Mouse (Mus musculus) heart, embryonic 10.5 days (tissue): ENCODE data around the gene Yy1. TPM values are rescaled to one million over a fixed set of nuclear protein-coding genes. Genes with fewer than 3 reads are reported as not detected.
A peak's percentile ranks its signal among the peaks of the same experiment; 100 is the strongest.

Experiments used
- DNase-seq: peaks from one replicate; pipeline ENCODE4 v3.0.0-alpha.2; 2017; ENCODE audit warnings: low spot score
- H3K27ac ChIP-seq: fragments of 300-500 bp; sonication (generic); 2 replicates; pipeline ENCODE4 v1.5.1; 2016; ENCODE audit warnings: mild to moderate bottlenecking
- H3K27me3 ChIP-seq: fragments of 300-500 bp; sonication (generic); 2 replicates; pipeline ENCODE4 v1.6.1; 2016; ENCODE audit warnings: mild to moderate bottlenecking; ENCODE audit not compliant: poor library complexity, insufficient read depth, severe bottlenecking
- H3K36me3 ChIP-seq: fragments of 300-500 bp; sonication (generic); 2 replicates; pipeline ENCODE4 v1.6.1; 2016; ENCODE audit warnings: mild to moderate bottlenecking, moderate library complexity
- H3K4me1 ChIP-seq: fragments of 300-500 bp; sonication (generic); 2 replicates; pipeline ENCODE4 v1.6.1; 2016; ENCODE audit warnings: mild to moderate bottlenecking
- H3K4me3 ChIP-seq: fragments of 300-500 bp; sonication (generic); 2 replicates; pipeline ENCODE4 v1.5.1; 2016; ENCODE audit warnings: mild to moderate bottlenecking, moderate library complexity
- H3K9me3 ChIP-seq: fragments of 300-500 bp; sonication (generic); 2 replicates; pipeline ENCODE4 v1.6.1; 2016; ENCODE audit warnings: mild to moderate bottlenecking, moderate library complexity
- WGBS: fragments of 180-500 bp; shearing (Covaris S2); methylation state at CpG from one replicate; pipeline ENCODE4 v1.1.7; 2016; 5-methylcytosine and 5-hydroxymethylcytosine counted together
- polyA plus RNA-seq: library from polyadenylated mRNA; unstranded; fragments of >200 nt; fragmentation: Nextera tagmentation; extraction: Ambion mirVana; gene quantifications from 2 replicates; pipeline ENCODE4 v1.2.1, GENCODE M21; 2016

Gene Yy1
- polyA plus RNA-seq, 1 experiment from 2014 or later: 17.5 TPM

DNA sequence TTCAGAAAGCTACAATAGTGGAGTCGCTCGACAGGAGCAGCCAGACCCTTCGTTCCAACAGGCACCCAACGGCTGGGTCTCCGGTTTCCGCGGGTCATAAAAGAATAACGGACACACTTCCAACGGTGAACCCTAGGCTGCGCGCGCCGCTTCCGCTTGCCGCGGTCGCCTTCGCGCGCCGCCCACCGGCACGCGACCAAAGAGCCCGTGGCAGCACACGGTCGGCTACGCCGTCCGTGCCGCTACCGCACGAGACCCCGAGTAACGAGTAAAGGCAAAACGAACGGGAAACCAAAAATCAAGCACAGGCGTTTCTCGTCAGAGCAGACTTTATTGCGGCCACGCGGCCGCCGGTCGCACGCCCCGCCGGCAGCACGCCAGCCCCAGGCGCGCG is 624 bp upstream of the Yy1 start:
- no peaks in the 10 kb centered on the region for H3K27me3 ChIP-seq
- under 1% methylated on average over 52 of the region's 52 CpGs for WGBS

GRCm38 (mm10) chr12:108793453-108793941 is 724 bp downstream of the Yy1 start:
- Histone ChIP-seq H3K4me3 (peak overlapping the region; percentile 99), H3K36me3 (no peaks in the 10 kb centered on the region), H3K27me3 (no peaks in the 10 kb centered on the region), H3K9me3 (no peaks in the 10 kb centered on the region), H3K27ac (peak overlapping the region; percentile 97), H3K4me1 (peaks cover 13% of the 10 kb centered on the region)
- no peak for DNase-seq
- WGBS: under 1% methylated on average over 59 of the region's 71 CpGs

More for the DNA sequence above, 624 bp upstream of the Yy1 start:
- H3K4me3 ChIP-seq: peak overlapping the region; percentile 99
- peak; percentile 91 for DNase-seq
- H3K9me3 ChIP-seq: no peaks in the 10 kb centered on the region
- peaks cover 13% of the 10 kb centered on the region for H3K4me1 ChIP-seq
- H3K36me3 ChIP-seq: no peaks in the 10 kb centered on the region
- H3K27ac ChIP-seq: peak overlapping the region; percentile 97

GRCm38 (mm10) chr12:108794078-108794711 is 1.4 kb downstream of the Yy1 start:
- Histone ChIP-seq H3K4me3 (peak overlapping the region; percentile 99), H3K4me1 (peaks cover 17% of the 10 kb centered on the region), H3K27me3 (no peaks in the 10 kb centered on the region), H3K9me3 (no peaks in the 10 kb centered on the region), H3K36me3 (no peaks in the 10 kb centered on the region), H3K27ac (peak overlapping the region; percentile 97)
- DNase-seq: peak; percentile 90
- under 1% methylated on average over 91 of the region's 94 CpGs for WGBS

DNA sequence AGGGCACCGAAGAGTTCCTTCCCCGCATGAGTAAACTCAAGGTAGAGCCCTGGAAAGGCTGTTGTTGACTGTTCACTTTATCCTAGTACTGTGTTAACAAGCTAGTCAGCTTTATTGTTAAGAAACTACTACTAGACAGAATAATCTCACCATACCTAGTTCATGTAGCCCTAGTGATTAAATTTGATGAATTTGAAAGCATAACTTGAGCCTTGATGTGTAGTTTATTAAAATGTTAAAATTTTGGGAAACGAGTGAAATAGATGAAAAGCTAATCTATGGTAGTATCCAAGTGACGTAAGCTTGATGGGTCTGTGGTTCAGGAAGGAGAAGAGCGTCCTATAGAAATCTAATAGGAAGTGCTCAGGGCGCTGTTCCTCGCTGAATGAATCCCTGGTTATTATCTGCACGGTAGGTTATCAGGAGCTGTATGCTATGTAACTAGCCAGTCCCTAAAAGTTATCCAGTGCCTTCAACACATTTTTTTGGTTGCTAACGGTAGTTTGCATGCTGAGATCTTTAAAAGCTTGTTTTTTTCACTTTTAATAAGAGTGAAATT is 2.3 kb downstream of the Yy1 start:
- 11% methylated on average over 9 of the region's 9 CpGs for WGBS
- DNase-seq: no peak
- H3K4me3 ChIP-seq: peak overlapping the region; percentile 99

GRCm38 (mm10) chr12:108801613-108802012 is 8.8 kb downstream of the Yy1 start:
- peaks cover 47% of the 10 kb centered on the region for H3K4me1 ChIP-seq
- H3K9me3 ChIP-seq: no peaks in the 10 kb centered on the region
- DNase-seq: no peak
- H3K27ac ChIP-seq: no peak overlapping the region
- WGBS: 84% methylated on average over 2 of the region's 2 CpGs
- peaks cover 5% of the 10 kb centered on the region; the same call in 1 of the 2 replicates for H3K36me3 ChIP-seq
- no peak overlapping the region for H3K4me3 ChIP-seq
- no peaks in the 10 kb centered on the region for H3K27me3 ChIP-seq

More for the DNA sequence above, 2.3 kb downstream of the Yy1 start:
- H3K36me3 ChIP-seq: 0 out of 2 replicates have a peak, but pooled peaks cover under 1% of the 10 kb centered on the region
- H3K27me3 ChIP-seq: no peaks in the 10 kb centered on the region
- peaks cover 24% of the 10 kb centered on the region for H3K4me1 ChIP-seq
- H3K9me3 ChIP-seq: no peaks in the 10 kb centered on the region
- H3K27ac ChIP-seq: peak overlapping the region; percentile 97; the same call in 1 of the 2 replicates

GRCm38 (mm10) chr12:108804388-108804787 is 11.6 kb downstream of the Yy1 start:
- no peak overlapping the region for H3K27ac ChIP-seq
- no peaks in the 10 kb centered on the region for H3K27me3 ChIP-seq
- no peak for DNase-seq
- no peaks in the 10 kb centered on the region for H3K9me3 ChIP-seq
- no peak overlapping the region for H3K4me3 ChIP-seq
- peaks cover 44% of the 10 kb centered on the region for H3K4me1 ChIP-seq
- peaks cover 27% of the 10 kb centered on the region for H3K36me3 ChIP-seq
- 77% methylated on average over 2 of the region's 2 CpGs for WGBS

DNA sequence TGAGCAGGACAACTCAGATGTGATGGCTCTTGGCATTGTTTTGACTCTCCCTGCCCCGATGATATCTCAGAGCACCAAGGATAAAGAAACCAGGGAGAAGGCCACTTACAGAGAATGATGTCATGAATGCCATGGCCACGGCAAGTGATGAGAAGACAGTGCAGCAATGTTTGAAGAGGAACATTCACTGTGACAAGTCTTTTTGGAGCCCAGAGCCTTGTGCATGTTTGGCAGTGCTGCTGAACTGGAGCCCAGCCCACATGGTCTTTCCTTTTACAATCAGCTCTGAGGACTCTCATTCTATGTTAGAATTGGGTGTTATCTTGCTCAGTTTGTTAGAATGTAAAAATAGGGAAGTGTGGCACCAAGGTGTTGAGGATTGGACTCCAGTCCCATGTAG is 15.7 kb downstream of the Yy1 start:
- Histone ChIP-seq H3K27ac (no peak overlapping the region), H3K36me3 (peaks cover 36% of the 10 kb centered on the region), H3K9me3 (no peaks in the 10 kb centered on the region), H3K27me3 (no peaks in the 10 kb centered on the region), H3K4me3 (no peak overlapping the region), H3K4me1 (peaks cover 15% of the 10 kb centered on the region)
- no peak for DNase-seq
- 63% methylated on average over 2 of the region's 2 CpGs for WGBS

DNA sequence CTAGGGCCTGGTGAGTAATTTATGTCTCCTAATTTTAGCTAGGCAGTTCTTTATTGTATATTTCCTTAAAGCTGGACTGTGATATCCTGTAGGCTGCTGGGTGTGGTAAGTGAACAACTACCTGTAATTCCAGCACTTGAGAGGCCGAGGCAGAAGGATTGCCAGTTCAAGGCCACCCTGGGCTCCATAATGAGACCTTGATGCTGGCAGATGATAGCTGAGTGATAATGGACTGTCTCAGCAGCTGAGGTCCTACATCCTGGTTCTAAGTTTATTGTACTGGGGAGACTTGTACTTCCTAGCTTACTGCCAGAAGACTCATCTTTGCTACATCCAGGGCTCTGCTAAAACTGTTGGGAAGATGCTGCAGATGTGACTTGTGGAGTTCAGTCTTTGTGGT is 17.0 kb downstream of the Yy1 start:
- Histone ChIP-seq H3K27me3 (no peaks in the 10 kb centered on the region), H3K9me3 (no peaks in the 10 kb centered on the region), H3K36me3 (peaks cover 49% of the 10 kb centered on the region), H3K27ac (no peak overlapping the region), H3K4me3 (no peak overlapping the region), H3K4me1 (peaks cover 11% of the 10 kb centered on the region)
- WGBS: 66% methylated on average over 1 of the region's 1 CpGs
- no peak for DNase-seq

GRCm38 (mm10) chr12:108810309-108810708 is 17.5 kb downstream of the Yy1 start:
- 77% methylated on average over 7 of the region's 7 CpGs for WGBS
- peaks cover 11% of the 10 kb centered on the region for H3K4me1 ChIP-seq

DNA sequence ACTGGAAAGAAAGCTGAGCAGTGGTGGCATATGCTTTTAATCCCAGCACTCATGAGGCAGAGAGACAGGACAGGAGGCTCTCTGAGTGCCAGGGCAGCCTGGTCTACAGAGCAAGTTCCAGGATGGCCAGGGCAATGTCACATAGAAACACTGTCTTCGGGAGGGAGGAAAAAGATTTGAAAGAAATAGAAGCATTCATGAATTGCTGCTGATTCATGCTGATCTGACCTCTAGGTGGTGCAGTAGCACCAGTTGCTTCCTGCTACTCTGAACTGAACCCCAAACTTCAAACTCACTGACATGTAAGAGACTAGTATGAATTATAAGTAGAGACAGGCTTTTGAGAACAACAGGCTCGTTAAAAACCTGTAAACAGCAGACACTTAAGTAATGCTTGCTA is 18.4 kb downstream of the Yy1 start:
- no peak for DNase-seq
- Histone ChIP-seq H3K4me3 (no peak overlapping the region), H3K9me3 (no peaks in the 10 kb centered on the region), H3K4me1 (peaks cover 11% of the 10 kb centered on the region), H3K27me3 (no peaks in the 10 kb centered on the region), H3K36me3 (peaks cover 58% of the 10 kb centered on the region), H3K27ac (no peak overlapping the region)
- 61% methylated on average over 2 of the region's 2 CpGs for WGBS

More at GRCm38 (mm10) chr12:108810309-108810708, 17.5 kb downstream of the Yy1 start:
- Histone ChIP-seq H3K4me3 (no peak overlapping the region), H3K27me3 (no peaks in the 10 kb centered on the region), H3K36me3 (peaks cover 55% of the 10 kb centered on the region), H3K9me3 (no peaks in the 10 kb centered on the region), H3K27ac (no peak overlapping the region)
- DNase-seq: no peak

- Histone ChIP-seq H3K4me1 (peaks cover 11% of the 10 kb centered on the region), H3K4me3 (no peak overlapping the region), H3K27me3 (no peaks in the 10 kb centered on the region), H3K36me3 (peaks cover 58% of the 10 kb centered on the region), H3K27ac (no peak overlapping the region), H3K9me3 (no peaks in the 10 kb centered on the region)
- 86% methylated on average over 6 of the region's 6 CpGs for WGBS
- no peak for DNase-seq
Measured at GRCm38 (mm10) chr12:108812463-108812862, 19.7 kb downstream of the Yy1 start.

- Histone ChIP-seq H3K9me3 (no peaks in the 10 kb centered on the region), H3K4me1 (peaks cover 7% of the 10 kb centered on the region), H3K27ac (no peak overlapping the region), H3K4me3 (no peak overlapping the region), H3K36me3 (peaks cover 60% of the 10 kb centered on the region), H3K27me3 (no peaks in the 10 kb centered on the region)
- WGBS: 87% methylated on average over 6 of the region's 6 CpGs
- DNase-seq: no peak
Measured at GRCm38 (mm10) chr12:108814470-108814869, 21.7 kb downstream of the Yy1 start.

DNA sequence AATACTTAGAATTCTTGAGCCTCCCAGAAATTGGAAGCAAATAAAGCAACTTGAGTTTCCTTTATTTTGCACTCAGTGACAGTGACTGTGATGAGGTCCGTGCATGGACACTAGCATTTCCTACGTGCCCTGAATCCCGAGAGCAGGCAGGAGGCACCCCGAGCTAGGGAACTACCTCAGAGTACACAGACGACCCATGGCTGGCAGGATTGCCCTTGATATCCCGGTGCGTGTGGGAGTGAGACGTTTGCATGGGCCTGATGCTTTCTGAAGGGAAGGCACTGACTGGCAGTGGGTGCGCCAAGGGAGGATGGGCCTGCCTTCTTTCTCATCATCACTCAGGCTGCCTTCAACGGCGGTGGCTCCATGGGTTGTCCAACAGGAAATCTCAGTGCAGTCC is 23.8 kb downstream of the Yy1 start:
- Histone ChIP-seq H3K9me3 (no peaks in the 10 kb centered on the region), H3K4me3 (no peak overlapping the region), H3K4me1 (peaks cover 15% of the 10 kb centered on the region), H3K36me3 (peaks cover 52% of the 10 kb centered on the region), H3K27me3 (no peaks in the 10 kb centered on the region), H3K27ac (no peak overlapping the region)
- 83% methylated on average over 11 of the region's 11 CpGs for WGBS
- DNase-seq: no peak
